Mouse (Mus musculus) common myeloid progenitor, adult 5-6 weeks (primary cell): ENCODE data around the gene Mrpl23. TPM values are rescaled to one million over a fixed set of nuclear protein-coding genes. Genes with fewer than 3 reads are reported as not detected.

Experiments
- ATAC-seq: replicated peaks from 2 replicates; pipeline ENCODE4 v1.8.0; 2016; ENCODE audit warnings: low read depth, mild to moderate bottlenecking, moderate TSS enrichment, inconsistent platforms; ENCODE audit not compliant: poor library complexity, severe bottlenecking
- total RNA-seq: library from RNA; stranded (forward); fragments of 200-1000, 187-1606 nt; gene quantifications from 2 replicates; pipeline ENCODE4 v1.2.3, GENCODE M21; 2017

Mrpl23 gene
- total RNA-seq, result 20.5 and 55.4 TPM in 2 replicates

DNA sequence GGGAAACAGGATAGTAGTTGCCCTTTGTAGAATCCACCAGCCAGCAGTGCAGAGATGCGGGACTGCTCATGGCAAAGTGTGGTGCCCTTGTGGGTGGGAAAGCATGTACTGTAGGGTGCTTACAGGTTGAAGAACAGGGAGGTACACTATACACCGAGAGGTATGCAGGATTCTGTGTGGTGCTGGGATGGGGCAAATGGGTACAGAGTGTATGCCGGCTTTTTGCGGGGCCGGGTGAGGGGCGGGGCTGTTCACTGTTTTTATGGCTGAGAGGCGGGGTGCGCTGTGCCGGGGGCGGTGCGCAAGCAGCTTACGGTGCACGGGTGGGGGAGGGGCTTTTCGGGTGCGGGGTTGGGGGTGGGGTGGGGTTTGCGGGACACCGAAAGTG lies at the start of gene Mrpl23:
Gene Mrpl23, plus strand, starts transcription at position 16 of the 388 bp plus-strand sequence.
- peak; percentile 37 for ATAC-seq

GRCm38 (mm10) chr7:142483136-142483535 lies 49.4 kb upstream of the Mrpl23 start:
- ATAC-seq, result no peak

DNA sequence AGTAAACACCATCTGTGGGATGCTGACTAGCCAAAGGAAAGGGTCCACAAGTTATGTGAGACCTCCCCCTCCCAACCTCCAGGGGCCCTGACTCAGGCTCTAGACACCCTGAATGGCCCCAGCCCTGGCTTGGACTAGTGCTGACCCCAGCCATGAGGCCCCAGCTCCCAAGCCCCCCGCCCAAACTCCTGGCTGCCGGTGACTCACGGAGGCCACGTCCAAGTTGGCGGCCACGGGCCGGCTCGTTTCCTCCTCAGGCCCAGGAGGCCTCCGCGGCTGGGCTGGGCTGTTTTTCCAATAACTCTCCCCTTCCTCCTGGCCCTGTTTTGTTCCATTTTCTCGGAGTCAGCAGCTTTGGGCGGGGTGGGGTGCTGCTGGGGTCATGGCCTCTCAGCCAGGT lies 47.7 kb upstream of the Mrpl23 start:
- ATAC-seq, result no peak

DNA sequence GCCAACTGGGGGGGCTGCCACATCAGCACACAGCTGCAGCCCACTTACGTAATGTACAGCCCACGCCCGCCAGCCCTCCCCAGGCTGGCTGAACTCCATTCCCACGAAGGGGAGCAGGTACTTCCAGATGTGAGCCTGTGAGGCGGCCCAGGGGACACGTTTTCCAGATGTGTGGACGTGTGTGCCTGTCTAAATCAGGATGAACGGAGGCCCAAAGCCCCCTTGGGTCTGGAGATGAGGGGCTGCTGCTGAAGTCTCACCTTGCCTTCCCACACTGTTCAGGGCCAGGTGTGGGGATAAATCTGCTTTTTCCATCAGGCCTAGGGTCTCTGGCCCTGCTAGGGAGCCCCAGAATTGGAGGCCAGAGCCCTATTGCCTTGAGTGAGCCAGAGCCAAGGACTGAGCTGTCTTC lies 45.7 kb upstream of the Mrpl23 start:
- no peak for ATAC-seq

- ATAC-seq, result peak; percentile 52; the same call in 1 of the 2 replicates
These were observed 45.1 kb upstream of the Mrpl23 start for GRCm38 (mm10) chr7:142487341-142487859.

DNA sequence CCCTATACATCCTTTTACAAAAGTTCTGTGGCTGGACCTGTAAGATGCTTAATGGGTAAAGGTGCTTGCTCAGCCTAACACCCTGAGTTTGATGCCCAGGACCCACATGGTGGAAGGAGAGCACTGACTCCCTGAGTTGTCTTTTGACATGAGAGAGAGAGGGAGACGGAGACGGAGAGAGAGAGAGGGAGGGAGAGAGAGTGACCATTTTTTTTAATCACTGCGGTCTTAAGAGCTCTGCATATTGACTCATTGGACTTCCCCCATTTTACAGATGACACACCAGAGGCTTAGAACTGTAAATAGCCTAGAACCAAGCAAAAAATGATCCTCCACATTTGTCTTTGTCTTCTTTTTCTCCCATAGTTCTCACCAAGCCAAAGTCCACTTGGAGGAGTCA lies 44.4 kb upstream of the Mrpl23 start:
- ATAC-seq, result no peak

GRCm38 (mm10) chr7:142493535-142493934 lies 39.0 kb upstream of the Mrpl23 start:
- no peak for ATAC-seq

GRCm38 (mm10) chr7:142496158-142496557 lies 36.3 kb upstream of the Mrpl23 start:
- ATAC-seq, result no peak

DNA sequence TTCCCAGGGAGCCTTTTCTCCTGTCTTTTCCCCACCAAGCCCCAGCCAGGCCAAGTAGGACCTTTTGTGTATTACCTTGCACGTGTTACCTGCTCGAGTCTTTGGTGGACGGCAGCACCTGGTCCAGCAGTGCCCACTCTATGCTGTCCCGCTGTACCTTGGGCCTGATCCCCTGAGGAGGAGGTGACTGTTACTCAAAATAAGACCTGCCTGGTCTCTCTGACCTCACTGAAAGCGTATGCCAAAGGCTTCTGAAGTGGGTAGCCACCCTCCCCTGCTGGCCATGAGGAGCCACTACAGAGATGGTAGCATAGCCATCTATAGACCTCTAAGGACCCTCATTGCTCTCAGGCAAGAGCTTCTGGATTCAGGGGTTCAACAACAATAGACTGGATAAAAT lies 35.7 kb upstream of the Mrpl23 start:
- ATAC-seq, result peak; percentile 38; the same call in 1 of the 2 replicates

DNA sequence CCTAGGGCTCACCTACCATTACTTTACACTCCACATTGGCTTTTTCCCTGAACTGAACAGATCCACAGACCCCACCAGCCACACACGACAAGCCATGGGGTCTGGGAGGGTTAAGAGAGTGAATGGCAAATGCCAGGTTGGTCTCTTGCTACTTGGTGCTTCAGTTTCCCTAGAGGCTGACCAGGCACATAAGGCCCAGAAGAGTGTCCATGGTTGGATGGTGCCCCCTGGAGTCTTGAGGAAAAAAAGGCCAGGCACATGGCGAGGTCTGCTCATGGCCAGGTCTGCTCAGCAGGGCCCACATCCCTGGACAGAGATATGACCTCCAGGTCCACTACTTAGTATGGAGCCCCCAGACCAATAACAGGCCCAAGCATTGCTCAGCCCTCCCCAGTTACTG lies 34.7 kb upstream of the Mrpl23 start:
- peak; percentile 61; the same call in 1 of the 2 replicates for ATAC-seq

DNA sequence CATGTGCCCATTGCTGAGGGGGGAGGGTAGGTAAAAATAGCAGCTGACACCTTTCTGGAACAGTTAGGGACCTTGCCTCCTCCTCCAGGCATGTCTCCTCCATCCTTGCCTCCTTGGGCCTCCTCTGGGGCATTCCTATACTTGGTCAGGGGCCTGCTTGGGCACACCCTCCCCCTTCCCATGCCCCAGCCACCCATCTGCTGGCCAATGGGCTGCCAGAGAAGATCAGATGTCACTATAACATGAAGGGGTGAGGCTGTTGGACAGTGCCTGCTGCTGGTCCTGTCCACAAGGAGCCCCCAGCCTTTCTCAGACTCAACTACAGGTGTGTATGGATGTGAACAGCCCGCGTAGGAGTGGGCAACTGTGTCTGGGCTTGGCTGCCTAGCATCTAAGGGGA lies 33.9 kb upstream of the Mrpl23 start, which contains the start of gene Tnnt3:
Gene Tnnt3, plus strand, starts transcription at position 262 of the 400 bp plus-strand sequence.
- no peak for ATAC-seq

DNA sequence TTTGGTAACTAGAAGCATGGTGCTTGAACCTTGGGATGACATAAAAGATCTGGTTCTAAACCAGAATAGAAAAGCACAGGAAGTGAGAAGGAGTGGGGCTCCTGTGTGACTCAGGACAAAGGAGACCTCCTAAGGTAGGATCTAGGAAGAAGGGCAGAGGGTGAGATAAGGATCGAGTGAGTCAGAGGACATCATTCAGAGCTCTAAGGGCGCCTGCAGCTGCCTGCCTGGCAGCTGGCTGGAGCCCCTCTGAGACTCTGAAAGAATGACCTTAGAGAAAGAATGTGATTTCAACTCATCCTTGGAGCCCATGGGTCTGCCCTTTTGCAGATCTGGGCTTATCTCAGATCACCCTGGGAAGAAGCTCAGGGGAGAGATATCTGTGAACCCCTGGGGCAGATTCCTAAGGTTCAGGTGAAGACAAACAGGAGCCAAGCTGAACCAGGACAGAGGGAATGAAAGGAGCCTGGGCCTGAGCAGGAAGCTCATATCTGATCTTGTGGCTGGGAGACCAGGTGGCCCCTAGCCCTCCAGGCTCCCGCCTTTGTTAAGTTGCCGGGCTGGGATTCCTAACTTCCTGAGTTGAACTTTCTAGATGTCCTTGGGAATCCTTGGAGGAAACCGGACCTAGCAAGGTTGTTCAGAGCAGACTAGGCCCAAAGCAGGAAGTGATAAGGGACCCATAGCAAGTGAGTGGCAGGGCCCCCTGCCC lies 33.3 kb upstream of the Mrpl23 start:
- no peak for ATAC-seq

GRCm38 (mm10) chr7:142500032-142500431 lies 32.5 kb upstream of the Mrpl23 start:
- no peak for ATAC-seq

DNA sequence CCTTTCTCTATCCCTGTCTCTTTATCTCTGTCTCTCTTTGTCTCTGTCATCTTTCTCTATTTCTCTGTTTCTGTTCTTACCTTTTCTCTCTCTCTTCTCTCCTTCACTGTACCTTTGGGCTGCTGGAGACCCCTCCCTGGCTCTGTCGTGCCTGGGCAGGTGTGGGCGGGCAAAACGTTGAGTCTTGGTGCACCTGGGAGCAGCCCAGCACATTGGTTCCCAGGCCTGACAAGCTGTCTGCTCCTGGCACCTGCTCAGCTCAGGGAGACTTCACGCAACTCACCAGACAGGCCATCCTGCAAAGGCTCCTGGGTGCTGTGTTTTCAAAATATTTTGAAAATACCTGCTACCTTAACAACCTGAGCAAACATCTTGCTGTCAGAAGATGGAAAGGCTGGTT lies 29.3 kb upstream of the Mrpl23 start:
- no peak for ATAC-seq

DNA sequence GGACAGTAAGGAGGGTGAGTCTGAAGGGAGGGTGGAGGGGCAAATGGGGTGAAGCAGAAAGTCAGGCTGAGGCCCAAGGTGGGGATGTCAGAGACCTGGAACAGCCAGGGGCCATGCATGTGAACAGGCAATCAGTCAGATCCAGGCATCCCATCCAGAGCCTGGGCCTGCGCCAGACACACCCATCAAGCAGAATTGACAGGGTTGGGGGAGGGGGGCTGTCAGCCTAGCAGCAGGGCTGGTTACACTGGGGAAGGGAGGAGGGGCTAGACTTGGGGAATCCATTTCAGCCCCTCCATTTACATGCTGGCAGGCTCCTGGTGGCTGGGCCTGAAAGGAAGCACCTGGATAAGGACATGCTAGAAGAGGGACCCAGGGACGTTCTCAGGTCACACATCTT lies 26.5 kb upstream of the Mrpl23 start:
- no peak for ATAC-seq

- no peak for ATAC-seq
These were observed 26.0 kb upstream of the Mrpl23 start for GRCm38 (mm10) chr7:142506501-142506900.

DNA sequence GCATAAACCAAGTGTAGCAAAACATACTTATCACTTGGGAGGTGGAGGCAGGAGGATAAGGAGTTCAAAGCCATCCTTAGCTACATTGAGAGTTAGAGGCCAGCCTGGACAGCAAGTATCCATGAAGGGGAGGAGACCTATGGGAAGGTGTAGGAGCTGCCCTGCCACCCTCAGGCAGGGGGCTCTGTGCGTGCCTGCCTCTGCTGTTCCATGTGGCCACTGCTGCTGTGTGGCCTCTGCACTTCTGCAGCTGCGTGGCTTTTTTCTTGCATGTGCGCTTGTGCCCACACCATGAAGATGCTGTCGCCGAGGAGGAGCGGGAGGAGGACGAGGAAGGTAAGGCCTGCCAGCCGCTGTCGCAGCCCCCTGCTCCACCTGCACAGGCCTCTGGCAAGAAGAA lies 25.0 kb upstream of the Mrpl23 start:
- no peak for ATAC-seq

GRCm38 (mm10) chr7:142509518-142509917 lies 23.0 kb upstream of the Mrpl23 start:
- no peak for ATAC-seq

DNA sequence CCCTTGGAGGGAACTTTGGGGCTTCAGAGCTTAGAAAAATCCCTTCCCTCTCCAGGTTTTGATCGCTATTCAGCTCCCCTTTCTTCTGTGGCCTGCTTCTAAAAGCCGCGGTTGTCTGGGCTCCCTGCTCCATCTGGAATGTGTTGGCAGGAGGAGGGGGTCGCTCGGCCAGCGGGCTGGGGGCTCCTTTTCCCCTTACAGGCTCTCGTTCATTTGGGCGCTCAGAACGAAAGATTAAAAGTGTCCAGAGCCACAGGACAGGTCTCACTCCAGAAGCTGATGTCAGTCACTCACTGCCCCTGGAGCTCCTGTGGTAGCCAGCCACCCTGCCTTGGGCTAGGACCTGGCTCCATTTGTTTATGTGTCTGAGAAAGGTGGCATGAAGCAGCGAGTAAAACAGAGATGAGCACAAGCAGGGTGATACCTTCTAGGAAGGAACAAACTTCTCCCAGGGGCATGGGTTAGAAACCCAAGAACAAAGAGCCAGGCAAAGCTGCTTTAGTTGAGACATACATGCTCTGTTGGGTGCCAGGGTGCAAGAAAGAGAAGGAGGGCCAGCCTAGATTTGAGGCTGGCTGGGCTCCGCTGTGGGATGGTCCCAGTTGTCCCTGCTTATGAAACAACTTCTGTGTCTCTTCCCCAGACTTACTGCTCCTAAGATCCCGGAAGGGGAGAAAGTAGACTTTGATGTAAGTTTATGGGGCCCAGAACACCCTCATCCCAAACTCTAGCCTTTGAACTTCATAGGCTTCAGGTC lies 22.3 kb upstream of the Mrpl23 start:
- ATAC-seq, result no peak

GRCm38 (mm10) chr7:142514048-142514447 lies 18.4 kb upstream of the Mrpl23 start:
- no peak for ATAC-seq
